Mouse (Mus musculus) thymus, adult 2 months (tissue): ENCODE measurements around the gene Col2a1.

ENCODE experiments used
- CTCF ChIP-seq: fragments of 200-500 bp; IDR thresholded peaks from 2 replicates; pipeline ENCODE4 v1.5.1; 2012; ENCODE audit warnings: mild to moderate bottlenecking, control low read depth, low read length, moderate library complexity, borderline replicate concordance; ENCODE audit not compliant: control insufficient read depth, poor library complexity, insufficient read depth; ENCODE audit errors: extremely low read depth
- POLR2A ChIP-seq: fragments of 200-500 bp; IDR thresholded peaks from 2 replicates; pipeline ENCODE4 v1.6.1; 2012; ENCODE audit warnings: mild to moderate bottlenecking, low read length, control low read depth, moderate library complexity; ENCODE audit not compliant: control insufficient read depth, poor library complexity, insufficient read depth; ENCODE audit errors: extremely low read depth

DNA sequence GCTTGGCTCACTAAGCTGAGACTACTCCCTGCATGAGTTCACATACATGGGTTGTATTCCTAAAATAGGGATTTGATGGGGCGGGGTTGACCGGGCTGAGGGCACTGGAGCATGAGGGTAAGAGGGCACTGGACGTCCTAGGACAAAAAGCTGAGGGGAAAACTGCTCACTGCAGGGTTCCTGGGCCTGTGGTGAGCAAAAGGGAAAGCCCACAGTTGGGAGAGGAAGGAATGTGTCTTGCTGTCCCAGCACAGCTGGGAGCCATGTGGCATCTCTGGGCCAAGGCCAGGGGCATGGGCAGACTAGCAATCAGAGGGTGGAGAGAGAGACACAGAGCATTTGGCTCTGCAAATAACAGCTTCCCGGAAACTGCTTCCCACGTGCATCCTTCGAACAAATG lies 65.9 kb downstream of the Col2a1 start:
- no peak for TF ChIP-seq CTCF
- no peak for TF ChIP-seq POLR2A
